Mouse (Mus musculus): ENCODE measurements around the gene Btbd35f30. TPM values are rescaled to one million over a fixed set of nuclear protein-coding genes. Genes with fewer than 3 reads are reported as not detected.

Gene Btbd35f30
- total RNA-seq (2023) = not detected

DNA sequence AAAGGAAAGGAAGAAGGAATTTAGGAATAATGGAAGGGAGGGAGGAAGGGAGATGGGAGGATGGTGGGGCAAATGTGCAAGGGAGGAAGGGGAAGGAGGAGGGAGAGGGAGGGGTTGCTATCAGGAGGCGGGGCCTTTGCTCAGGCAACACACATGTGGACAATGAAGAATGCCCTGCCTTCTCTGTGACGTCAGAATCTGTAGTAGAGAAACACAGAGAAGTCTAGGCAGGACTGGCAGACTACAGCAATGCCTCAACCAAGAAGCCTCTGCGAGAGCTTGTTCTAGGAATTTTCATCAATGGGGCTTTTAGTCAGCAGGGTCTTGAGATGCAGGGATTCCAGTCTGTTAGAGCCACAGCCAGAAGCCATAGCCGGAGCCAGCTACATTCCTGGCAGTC, at the start of gene Btbd35f30:
Btbd35f30 (plus strand) TSS at position 301 of the 400 bp plus-strand sequence.

DNA sequence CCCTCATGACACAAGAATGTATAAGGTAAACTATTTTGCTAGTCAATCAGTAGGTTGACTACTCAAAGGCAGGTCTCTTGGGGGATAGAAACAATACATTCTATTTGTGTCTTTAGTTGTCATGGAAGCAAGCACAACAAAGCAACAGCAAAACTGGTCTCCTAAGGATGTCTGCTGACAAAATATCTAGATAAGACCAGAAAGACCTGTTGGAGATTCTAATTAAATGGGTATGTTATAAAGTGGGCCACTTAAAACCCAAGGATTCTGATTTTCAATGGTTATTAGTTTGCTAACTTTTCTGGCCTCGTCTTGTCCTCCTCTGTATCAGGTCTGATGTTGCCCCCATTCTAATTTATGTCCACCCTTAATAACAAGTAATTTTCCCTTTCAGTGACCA, 47.0 kb downstream of the Btbd35f30 start, which contains the start of gene Gm21789:
Gm21789 (plus strand) TSS at position 301 of the 400 bp plus-strand sequence.

Other genes with a start within 250 kb of the Btbd35f30 start
- gene Gm5926, start 243.9 kb upstream of the Btbd35f30 start, total RNA-seq (2023) = not detected
- not detected for gene Btbd35f21, start 168.5 kb upstream of the Btbd35f30 start, total RNA-seq (2023)
- not detected for gene Gm21789, start 47.1 kb downstream of the Btbd35f30 start, total RNA-seq (2023)
- not detected for gene Btbd35f5, start 79.3 kb downstream of the Btbd35f30 start, total RNA-seq (2023)

All from B cell, adult 67 days (primary cell).